Mouse (Mus musculus) heart, postnatal 0 days (tissue): ENCODE measurements around the gene Sqor.

Experiments
- CTCF ChIP-seq: IDR thresholded peaks from 2 replicates; pipeline ENCODE4 v1.5.1; 2016; ENCODE audit warnings: antibody characterized with exemption, control low read depth, low read depth
- EP300 ChIP-seq: IDR thresholded peaks from 2 replicates; pipeline ENCODE4 v1.6.1; 2016; ENCODE audit warnings: antibody characterized with exemption, low read depth

- TF ChIP-seq CTCF = 0 out of 2 replicates have a peak, but pooled peaks have one; percentile 5
- TF ChIP-seq EP300 = no peak
Observed at GRCm38 (mm10) chr2:122765071-122765793, at the start of gene Sqor.
